In genomic region chr15:32245837-32246670, GRCm38 (mm10) we compare ENCODE assay signal across 8 mouse cellular contexts. TPM values are rescaled to one million over a fixed set of nuclear protein-coding genes. Genes with fewer than 3 reads are reported as not detected.
DNase-seq lines count a peak whose midpoint lies in the region; ATAC-seq lines count a peak whose summit lies in the region.

No protein-coding gene starts in this region.

- peak; percentile 93 for DNase-seq in adrenal gland, postnatal 14 days
- DNase-seq in embryo, embryonic 11.5 days (ENCODE audit: low read depth, low spot score): peak; percentile 82
- peak; percentile 82 to 84 for DNase-seq in left cerebral cortex, postnatal 10 days (ENCODE audit: extremely low spot score in 1 of 2, low spot score in 2 of 2)
- DNase-seq in mesoderm, embryonic 11.5 days (ENCODE audit: low read depth, low spot score): peak; percentile 90
- DNase-seq in right cerebral cortex, postnatal 36 days (ENCODE audit: low spot score in 2 of 2): peak; percentile 66 to 80

- peaks cover 11% of the 10 kb centered on the region; the same call in 1 of the 2 replicates for H3K4me1 ChIP-seq in intestine, embryonic 16.5 days (ENCODE audit: control insufficient read depth, insufficient read depth, low read length)

- peak overlapping the region; percentile 72 for H3K9ac ChIP-seq in intestine, embryonic 16.5 days (ENCODE audit: low read depth, low read length)

- H3K36me3 ChIP-seq in intestine, embryonic 16.5 days (ENCODE audit: control insufficient read depth, insufficient read depth, low read length): no peaks in the 10 kb centered on the region

- peak; percentile 23; the same call in 1 of the 2 replicates for ATAC-seq in granulocyte monocyte progenitor cell, adult 5-6 weeks (replicated peaks; ENCODE audit: poor library complexity, severe bottlenecking)
- peak; percentile 34 for ATAC-seq in intestine, embryonic 16.5 days
- ATAC-seq in megakaryocyte-erythroid progenitor cell, adult 5-6 weeks (replicated peaks; ENCODE audit: low FRiP score, low TSS enrichment, poor library complexity, severe bottlenecking): no peak

- H3K9me3 ChIP-seq in intestine, embryonic 16.5 days (ENCODE audit: control insufficient read depth, low read length): no peaks in the 10 kb centered on the region

- no peaks in the 10 kb centered on the region for H3K27me3 ChIP-seq in intestine, embryonic 16.5 days (replicated peaks; ENCODE audit: control insufficient read depth, insufficient read depth, low read length)

- intact Hi-C loops in left cerebral cortex, postnatal 10 days (cut with DNase I): loop anchor here (5.0 to 10.0 kb wide), 5 partner anchors 191 to 631 kb away; no protein-coding TSS in a partner anchor

- 1% methylated on average over 47 of the region's 47 CpGs for WGBS in intestine, embryonic 16.5 days

- peak overlapping the region; percentile 74 for H3K4me3 ChIP-seq in intestine, embryonic 16.5 days (ENCODE audit: low read length)

- no peak overlapping the region; the same call in 1 of the 2 replicates for H3K27ac ChIP-seq in intestine, embryonic 16.5 days (ENCODE audit: low read length)

- peak overlapping the region; percentile 96 for H3K4me2 ChIP-seq in intestine, embryonic 16.5 days (ENCODE audit: low read depth, low read length)

RNA-seq across cellular contexts. Expression of gene Sema5a, which starts 1.4 kb away (rescaled TPM):
- 23.0 and 26.1 TPM in 2 replicates for total RNA-seq in adrenal gland, postnatal 14 days (2021)
- not detected in 2 replicates for total RNA-seq in granulocyte monocyte progenitor cell, adult 5-6 weeks (2014; fragmentation: Nextera tagmentation)
- not detected in 2 replicates for total RNA-seq in granulocyte monocyte progenitor cell, adult 5-6 weeks (2017)
- 11.8 and 12.0 TPM in 2 replicates for polyA plus RNA-seq in intestine, embryonic 16.5 days (2015; fragmentation: Nextera tagmentation; extraction: Ambion mirVana)
- 10 to 100 TPM; 31.1 to 31.4 TPM for total RNA-seq in left cerebral cortex, postnatal 10 days (2021)
- total RNA-seq in megakaryocyte-erythroid progenitor cell, adult 5-6 weeks (2014; fragmentation: Nextera tagmentation): not detected in 2 replicates
- total RNA-seq in megakaryocyte-erythroid progenitor cell, adult 5-6 weeks (2017): not detected in 2 replicates

Comparison
In these comparisons a context has a peak if more than half of its experiments do, and no peak if none do; other contexts are left out.
1. RNA of gene Sema5a, which starts 1.4 kb away (total RNA-seq): 31.1 to 31.4 TPM in left cerebral cortex, postnatal 10 days and 23.0 to 26.1 TPM in adrenal gland, postnatal 14 days; not detected in granulocyte monocyte progenitor cell, adult 5-6 weeks and not detected in megakaryocyte-erythroid progenitor cell, adult 5-6 weeks; every median in the first group is over 10 times any median in the second.
2. Peak in every context shown above with its lines, with median percentiles within 50 percentile points of each other: DNase-seq.